Mouse (Mus musculus) embryonic facial prominence, embryonic 11.5 days (tissue): Measurements from ENCODE around the gene Cyp2d26. TPM values are rescaled to one million over a fixed set of nuclear protein-coding genes. Genes with fewer than 3 reads are reported as not detected.

ENCODE experiments used
- ATAC-seq: fragments of 200-750 bp; cut with Nextera tagmentation; replicated peaks from 2 replicates; pipeline ENCODE4 v1.8.0; 2017; ENCODE audit warnings: low read depth; ENCODE audit not compliant: insufficient number of reproducible peaks, low FRiP score, low TSS enrichment
- DNase-seq: peaks from one replicate; pipeline ENCODE4 v3.0.0-alpha.2; 2015; ENCODE audit warnings: low spot score
- H3K27ac ChIP-seq: fragments of 300-500 bp; sonication (generic); replicated peaks from 2 replicates; pipeline ENCODE4 v1.5.1; 2014; ENCODE audit warnings: mild to moderate bottlenecking, low read depth, low read length, control low read depth
- H3K27me3 ChIP-seq: fragments of 300-500 bp; sonication (generic); 2 replicates; pipeline ENCODE4 v1.6.1; 2014; ENCODE audit warnings: mild to moderate bottlenecking, low read length, moderate library complexity, mixed read lengths; ENCODE audit not compliant: control insufficient read depth, insufficient read depth
- H3K36me3 ChIP-seq: fragments of 300-500 bp; sonication (generic); replicated peaks from 2 replicates; pipeline ENCODE4 v1.6.1; 2014; ENCODE audit warnings: low read depth, mild to moderate bottlenecking, low read length, moderate library complexity, mixed read lengths; ENCODE audit not compliant: control insufficient read depth, insufficient read depth
- H3K4me1 ChIP-seq: fragments of 300-500 bp; sonication (generic); 2 replicates; pipeline ENCODE4 v1.6.1; 2014; ENCODE audit warnings: low read length, mixed read lengths; ENCODE audit not compliant: control insufficient read depth, insufficient read depth
- H3K4me2 ChIP-seq: fragments of 300-500 bp; sonication (generic); 2 replicates; pipeline ENCODE4 v1.6.1; 2014; ENCODE audit warnings: low read depth, mild to moderate bottlenecking, control low read depth, low read length, moderate library complexity
- H3K4me3 ChIP-seq: fragments of 300-500 bp; sonication (generic); 2 replicates; pipeline ENCODE4 v1.5.1; 2014; ENCODE audit warnings: low read depth, low read length, control low read depth
- H3K9ac ChIP-seq: fragments of 300-500 bp; sonication (generic); replicated peaks from 2 replicates; pipeline ENCODE4 v1.6.1; 2014; ENCODE audit warnings: mild to moderate bottlenecking, control low read depth, low read length
- H3K9me3 ChIP-seq: fragments of 300-500 bp; sonication (generic); replicated peaks from 2 replicates; pipeline ENCODE4 v1.6.1; 2016; ENCODE audit warnings: mild to moderate bottlenecking, low read length, inconsistent platforms, mixed read lengths; ENCODE audit not compliant: control insufficient read depth
- WGBS: fragments of 180-500 bp; shearing (Covaris S2); extraction: QIAGEN DNeasy Blood & Tissue Kit; methylation state at CpG from one replicate; pipeline ENCODE4 v1.1.7; 2014; 5-methylcytosine and 5-hydroxymethylcytosine counted together
- microRNA-seq: library from miRNA; unstranded; fragments of <30 nt; microRNA quantifications from one replicate; pipeline ENCODE4, GENCODE M21; 2016; ENCODE audit warnings: borderline number of aligned reads
- polyA plus RNA-seq: library from polyadenylated mRNA; unstranded; fragments of >200 nt; fragmentation: Nextera tagmentation; extraction: Ambion mirVana; gene quantifications from 2 replicates; pipeline ENCODE4 v1.2.1, GENCODE M21; 2014

Cyp2d26 gene
- polyA plus RNA-seq, 1 experiment from 2014 or later, result not detected

- 56% methylated on average over 1 of the region's 1 CpGs for WGBS
- H3K4me2 ChIP-seq, result no peak overlapping the region
- no peak overlapping the region for H3K4me3 ChIP-seq
- ATAC-seq (no peak), DNase-seq (no peak)
- no peaks in the 10 kb centered on the region for H3K4me1 ChIP-seq
- H3K36me3 ChIP-seq, result no peaks in the 10 kb centered on the region
- H3K9ac ChIP-seq, result no peak overlapping the region
- H3K27me3 ChIP-seq, result no peaks in the 10 kb centered on the region
- no peak overlapping the region for H3K27ac ChIP-seq
- H3K9me3 ChIP-seq, result no peaks in the 10 kb centered on the region
Observed at GRCm38 (mm10) chr15:82748141-82748540, 46.0 kb downstream of the Cyp2d26 start.

GRCm38 (mm10) chr15:82747516-82747915 is 46.6 kb downstream of the Cyp2d26 start:
- no peak overlapping the region for H3K4me3 ChIP-seq
- no peaks in the 10 kb centered on the region for H3K4me1 ChIP-seq
- no peak overlapping the region for H3K9ac ChIP-seq
- H3K36me3 ChIP-seq, result no peaks in the 10 kb centered on the region
- no peaks in the 10 kb centered on the region for H3K9me3 ChIP-seq
- ATAC-seq (no peak), DNase-seq (no peak)
- H3K27me3 ChIP-seq, result no peaks in the 10 kb centered on the region
- no peak overlapping the region for H3K4me2 ChIP-seq
- 56% methylated on average over 1 of the region's 1 CpGs for WGBS
- H3K27ac ChIP-seq, result no peak overlapping the region

Small RNA genes lying within 50 kb of the gene (microRNA-seq; reads per million reads assigned to microRNA genes)
- gene Gm27618, result not detected

Other genes with a start within 250 kb of the Cyp2d26 start
- gene Cyp2d12, start 239.2 kb downstream of the Cyp2d26 start, polyA plus RNA-seq, result not detected in 2 replicates
- not detected in 2 replicates for gene Cyp2d34, start 173.3 kb downstream of the Cyp2d26 start, polyA plus RNA-seq
- gene Cyp2d40, start 30.1 kb downstream of the Cyp2d26 start, polyA plus RNA-seq, result not detected in 2 replicates
- gene Tcf20, start 193.6 kb upstream of the Cyp2d26 start, polyA plus RNA-seq, result 13.6 and 15.1 TPM in 2 replicates
- 2.1 and 2.4 TPM in 2 replicates for gene Nfam1, start 239.0 kb upstream of the Cyp2d26 start, polyA plus RNA-seq